Mouse (Mus musculus) forebrain, embryonic 16.5 days (tissue): ENCODE measurements around the gene Apeh. TPM values are rescaled to one million over a fixed set of nuclear protein-coding genes. Genes with fewer than 3 reads are reported as not detected.
"Not testable (repeated sequence)": the region's sequence is repeated elsewhere in the genome, so short reads cannot be mapped to it uniquely, and the experiment has no call there.

Experiments
- ATAC-seq: fragments of 200-750 bp; cut with Nextera tagmentation; 2 replicates; pipeline ENCODE4 v1.8.0; 2017; ENCODE audit warnings: mild to moderate bottlenecking, moderate library complexity
- H3K27ac ChIP-seq: fragments of 300-500 bp; sonication (generic); 2 replicates; pipeline ENCODE4 v1.5.1; 2014; ENCODE audit warnings: low read length, control low read depth
- H3K27me3 ChIP-seq: fragments of 300-500 bp; sonication (generic); replicated peaks from 2 replicates; pipeline ENCODE4 v1.6.1; 2014; ENCODE audit warnings: low read length; ENCODE audit not compliant: control insufficient read depth, insufficient read depth
- H3K36me3 ChIP-seq: fragments of 300-500 bp; sonication (generic); 2 replicates; pipeline ENCODE4 v1.6.1; 2014; ENCODE audit not compliant: control insufficient read depth, insufficient read depth
- H3K4me1 ChIP-seq: fragments of 300-500 bp; sonication (generic); replicated peaks from 2 replicates; pipeline ENCODE4 v1.6.1; 2014; ENCODE audit warnings: low read length; ENCODE audit not compliant: control insufficient read depth, insufficient read depth
- H3K4me2 ChIP-seq: fragments of 300-500 bp; sonication (generic); 2 replicates; pipeline ENCODE4 v1.6.1; 2014; ENCODE audit warnings: mild to moderate bottlenecking, low read length, control low read depth
- H3K4me3 ChIP-seq: fragments of 300-500 bp; sonication (generic); replicated peaks from 2 replicates; pipeline ENCODE4 v1.5.1; 2014; ENCODE audit warnings: mild to moderate bottlenecking, low read length, control low read depth
- H3K9ac ChIP-seq: fragments of 300-500 bp; sonication (generic); replicated peaks from 2 replicates; pipeline ENCODE4 v1.6.1; 2014; ENCODE audit warnings: low read depth, low read length, control low read depth
- H3K9me3 ChIP-seq: fragments of 300-500 bp; sonication (generic); 2 replicates; pipeline ENCODE4 v1.6.1; 2016; ENCODE audit warnings: low read length; ENCODE audit not compliant: control insufficient read depth
- WGBS: fragments of 180-500 bp; shearing (Covaris S2); extraction: QIAGEN DNeasy Blood & Tissue Kit; methylation state at CpG from one replicate; pipeline ENCODE4 v1.1.7; 2014; 5-methylcytosine and 5-hydroxymethylcytosine counted together
- polyA plus RNA-seq: library from polyadenylated mRNA; unstranded; fragments of >200 nt; fragmentation: Nextera tagmentation; extraction: Ambion mirVana; gene quantifications from 2 replicates; pipeline ENCODE4 v1.2.1, GENCODE M21; 2015

The Apeh gene
- polyA plus RNA-seq, 1 experiment from 2014 or later: 46.2 TPM

GRCm38 (mm10) chr9:108135679-108136078 is 41.3 kb upstream of the Apeh start:
- ATAC-seq, H3K27ac ChIP-seq, H3K9me3 ChIP-seq, H3K4me1 ChIP-seq, H3K4me2 ChIP-seq, H3K9ac ChIP-seq, H3K27me3 ChIP-seq, H3K36me3 ChIP-seq, H3K4me3 ChIP-seq: not testable (repeated sequence)
- 97% methylated on average over 3 of the region's 3 CpGs for WGBS

DNA sequence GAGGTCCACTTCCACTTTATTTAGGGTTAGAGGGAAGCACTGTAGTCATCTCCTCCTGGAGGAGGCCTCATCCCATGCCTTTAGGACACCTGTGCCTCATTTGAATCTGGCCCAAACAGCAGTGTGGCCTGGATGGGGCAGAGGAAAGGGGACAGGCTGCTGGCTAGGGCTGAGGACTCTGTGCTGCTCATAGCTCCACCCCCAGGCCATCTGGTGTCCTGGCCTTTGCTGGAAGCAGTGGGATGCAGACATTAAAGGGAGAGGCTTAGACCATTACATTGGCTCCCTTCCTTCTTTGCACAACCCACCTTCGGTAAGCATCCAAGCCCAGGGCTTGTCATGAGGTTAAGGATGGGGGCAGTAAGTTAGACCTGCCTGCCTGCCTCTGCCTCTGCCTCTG is 39.1 kb upstream of the Apeh start:
- H3K4me3 ChIP-seq: no peak overlapping the region
- WGBS: 72% methylated on average over 1 of the region's 1 CpGs
- no peak overlapping the region for H3K4me2 ChIP-seq
- no peak overlapping the region for H3K9ac ChIP-seq
- no peaks in the 10 kb centered on the region for H3K4me1 ChIP-seq
- no peaks in the 10 kb centered on the region for H3K9me3 ChIP-seq
- ATAC-seq: no peak
- no peaks in the 10 kb centered on the region; the same call in 1 of the 2 replicates for H3K36me3 ChIP-seq
- no peaks in the 10 kb centered on the region for H3K27me3 ChIP-seq
- no peak overlapping the region for H3K27ac ChIP-seq

GRCm38 (mm10) chr9:108132373-108132772 is 38.0 kb upstream of the Apeh start:
- Histone ChIP-seq H3K27ac (no peak overlapping the region), H3K4me1 (no peaks in the 10 kb centered on the region)
- WGBS: 95% methylated on average over 3 of the region's 3 CpGs

GRCm38 (mm10) chr9:108131502-108131901 is 37.1 kb upstream of the Apeh start:
- Histone ChIP-seq H3K9me3 (no peaks in the 10 kb centered on the region), H3K27me3 (no peaks in the 10 kb centered on the region), H3K4me1 (no peaks in the 10 kb centered on the region), H3K36me3 (no peaks in the 10 kb centered on the region; the same call in 1 of the 2 replicates), H3K4me2 (no peak overlapping the region), H3K9ac (no peak overlapping the region), H3K4me3 (no peak overlapping the region), H3K27ac (no peak overlapping the region)
- no peak for ATAC-seq
- 90% methylated on average over 5 of the region's 5 CpGs for WGBS

More at GRCm38 (mm10) chr9:108132373-108132772, 38.0 kb upstream of the Apeh start:
- no peaks in the 10 kb centered on the region for H3K27me3 ChIP-seq
- no peak overlapping the region for H3K9ac ChIP-seq
- H3K9me3 ChIP-seq: no peaks in the 10 kb centered on the region
- H3K4me2 ChIP-seq: no peak overlapping the region
- ATAC-seq: no peak
- no peak overlapping the region for H3K4me3 ChIP-seq
- no peaks in the 10 kb centered on the region; the same call in 1 of the 2 replicates for H3K36me3 ChIP-seq

DNA sequence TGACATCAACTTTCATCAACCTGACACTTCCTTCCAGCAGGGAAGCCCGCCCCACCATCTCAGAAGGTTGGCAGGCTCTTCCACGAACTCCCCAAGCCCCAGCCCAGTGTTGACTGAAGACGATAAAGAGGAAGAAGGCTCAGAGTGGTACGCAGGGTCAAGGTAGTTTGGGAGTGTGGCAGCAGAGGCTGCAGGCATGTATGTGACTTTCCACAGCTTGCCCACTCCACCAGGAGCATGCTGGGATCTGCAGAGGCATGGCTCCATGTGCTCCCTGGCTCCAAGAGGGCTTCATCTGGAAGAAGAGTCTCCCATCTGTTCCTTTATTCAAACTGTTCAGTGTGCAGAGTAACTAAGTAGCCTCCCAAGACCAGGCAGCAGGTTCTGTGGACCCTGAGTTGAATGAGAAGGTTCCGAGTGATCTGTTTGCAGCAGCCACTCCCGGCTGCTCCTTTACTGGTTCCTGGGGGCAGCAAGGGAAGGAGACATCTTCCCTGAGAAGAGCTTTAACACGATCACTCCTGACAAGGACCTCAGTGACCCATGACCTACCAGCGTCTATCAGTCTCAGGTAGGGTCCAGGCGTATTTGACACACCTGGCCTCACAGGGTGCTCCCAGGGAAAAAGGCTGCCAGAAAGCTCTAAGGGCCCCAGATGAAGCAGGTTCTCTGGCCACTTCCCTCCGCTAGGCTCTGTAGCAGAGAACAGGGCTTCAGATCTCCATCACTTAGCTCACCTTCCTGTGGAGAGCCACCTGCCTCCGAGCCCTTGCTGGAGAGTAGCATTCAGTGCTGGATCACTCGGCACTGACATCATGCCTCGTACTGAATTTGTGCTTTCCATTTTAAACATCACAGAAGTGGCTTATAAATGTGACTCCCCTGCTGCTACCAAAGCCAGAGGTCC is 34.9 kb upstream of the Apeh start:
- H3K27ac ChIP-seq: no peak overlapping the region
- H3K9me3 ChIP-seq: no peaks in the 10 kb centered on the region
- ATAC-seq: no peak
- H3K9ac ChIP-seq: no peak overlapping the region
- WGBS: 87% methylated on average over 13 of the region's 13 CpGs
- no peaks in the 10 kb centered on the region for H3K4me1 ChIP-seq
- 0 out of 2 replicates have a peak, but pooled peaks cover 2% of the 10 kb centered on the region for H3K36me3 ChIP-seq
- H3K4me2 ChIP-seq: no peak overlapping the region
- H3K4me3 ChIP-seq: no peak overlapping the region
- H3K27me3 ChIP-seq: no peaks in the 10 kb centered on the region

GRCm38 (mm10) chr9:108128248-108128647 is 33.8 kb upstream of the Apeh start:
- 87% methylated on average over 11 of the region's 11 CpGs for WGBS
- 0 out of 2 replicates have a peak, but pooled peaks cover 2% of the 10 kb centered on the region for H3K36me3 ChIP-seq
- ATAC-seq: no peak
- H3K9ac ChIP-seq: no peak overlapping the region
- no peaks in the 10 kb centered on the region for H3K4me1 ChIP-seq
- no peaks in the 10 kb centered on the region for H3K9me3 ChIP-seq
- no peak overlapping the region for H3K4me3 ChIP-seq
- H3K4me2 ChIP-seq: no peak overlapping the region
- H3K27me3 ChIP-seq: no peaks in the 10 kb centered on the region
- no peak overlapping the region for H3K27ac ChIP-seq

- Histone ChIP-seq H3K36me3 (0 out of 2 replicates have a peak, but pooled peaks cover 2% of the 10 kb centered on the region), H3K4me2 (no peak overlapping the region), H3K9me3 (no peaks in the 10 kb centered on the region), H3K4me3 (no peak overlapping the region), H3K9ac (no peak overlapping the region), H3K27ac (no peak overlapping the region), H3K27me3 (no peaks in the 10 kb centered on the region), H3K4me1 (no peaks in the 10 kb centered on the region)
- no peak for ATAC-seq
- WGBS: 85% methylated on average over 17 of the region's 17 CpGs
These were observed 32.2 kb upstream of the Apeh start for GRCm38 (mm10) chr9:108126436-108127180.

DNA sequence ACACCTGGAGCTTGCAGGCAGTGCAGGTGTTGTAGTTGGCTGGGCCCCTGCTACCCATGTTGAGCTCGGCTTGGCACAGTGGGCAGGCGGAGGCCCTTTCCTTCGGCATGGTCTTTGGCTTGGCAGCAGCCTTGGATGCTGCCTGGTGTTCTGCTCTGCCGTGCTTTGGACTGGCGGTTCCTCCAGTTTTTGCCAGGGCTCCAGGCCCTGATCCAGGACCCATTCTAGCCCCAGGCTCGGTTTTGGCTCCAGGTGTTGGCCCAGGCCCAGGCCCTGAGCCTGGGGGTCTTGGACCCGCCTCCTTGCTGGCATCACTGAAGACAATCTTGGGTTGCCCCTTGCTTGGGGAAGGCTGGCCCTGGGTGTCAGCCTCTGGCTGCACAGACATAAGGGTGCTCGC is 31.3 kb upstream of the Apeh start:
- WGBS: 80% methylated on average over 8 of the region's 8 CpGs
- H3K4me2 ChIP-seq: no peak overlapping the region
- no peak overlapping the region for H3K27ac ChIP-seq
- H3K4me1 ChIP-seq: no peaks in the 10 kb centered on the region
- no peak overlapping the region for H3K4me3 ChIP-seq
- no peak overlapping the region for H3K9ac ChIP-seq
- ATAC-seq: no peak
- no peaks in the 10 kb centered on the region for H3K27me3 ChIP-seq
- no peaks in the 10 kb centered on the region for H3K9me3 ChIP-seq
- H3K36me3 ChIP-seq: 0 out of 2 replicates have a peak, but pooled peaks cover 4% of the 10 kb centered on the region

DNA sequence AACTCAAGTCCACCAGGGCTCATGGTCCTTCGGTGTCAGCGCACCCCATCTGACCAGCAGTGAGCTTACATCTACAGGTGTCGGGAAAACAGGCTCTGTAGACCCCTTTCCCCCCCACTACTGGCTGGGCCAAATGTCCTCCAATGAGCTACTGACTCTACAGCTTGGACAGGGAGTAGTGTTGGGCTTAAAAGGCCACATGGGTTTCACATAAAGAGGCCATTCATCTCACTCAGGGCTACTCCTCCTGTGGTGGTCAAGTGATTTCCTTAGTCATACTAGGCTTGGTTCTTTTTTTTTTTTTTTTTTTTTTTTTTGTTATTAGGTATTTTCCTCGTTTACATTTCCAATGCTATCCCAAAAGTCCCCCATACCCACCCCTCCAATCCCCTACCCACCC is 29.5 kb upstream of the Apeh start:
- Histone ChIP-seq H3K27me3 (no peaks in the 10 kb centered on the region), H3K4me3 (no peak overlapping the region), H3K27ac (no peak overlapping the region), H3K9me3 (no peaks in the 10 kb centered on the region), H3K9ac (no peak overlapping the region), H3K4me1 (no peaks in the 10 kb centered on the region), H3K4me2 (no peak overlapping the region), H3K36me3 (0 out of 2 replicates have a peak, but pooled peaks cover 4% of the 10 kb centered on the region)
- WGBS: 91% methylated on average over 4 of the region's 4 CpGs
- no peak for ATAC-seq
